Mouse (Mus musculus) MEL (cell line): Measurements from ENCODE around the gene Accs. TPM values are rescaled to one million over a fixed set of nuclear protein-coding genes. Genes with fewer than 3 reads are reported as not detected.

Experiments used
- DNase-seq: peaks from one replicate; pipeline ENCODE4 v3.0.0; 2011; ENCODE audit warnings: low read depth, low spot score
- H3K27ac ChIP-seq: 2 replicates; pipeline ENCODE4 v1.5.1; 2012; ENCODE audit warnings: low read depth, mild to moderate bottlenecking, control low read depth, low read length, moderate library complexity; ENCODE audit not compliant: control insufficient read depth
- H3K27me3 ChIP-seq, 2 experiments: fragments of 150-350 bp in 1 of 2; sonication (generic) in 1 of 2; 2 replicates each; pipeline ENCODE4 v1.6.1; 2012; ENCODE audit warnings: low read length in 2 of 2, mild to moderate bottlenecking in 2 of 2, improper control_type of control experiment in 1 of 2, moderate library complexity in 1 of 2; ENCODE audit not compliant: insufficient read depth in 2 of 2, control insufficient read depth in 1 of 2
- H3K36me3 ChIP-seq, 2 experiments: 2 replicates each; pipeline ENCODE4 v1.6.1; 2012 to 2014; ENCODE audit warnings: low read length in 2 of 2, improper control_type of control experiment in 1 of 2, inconsistent platforms in 1 of 2, mild to moderate bottlenecking in 1 of 2; ENCODE audit not compliant: insufficient read depth in 2 of 2, control insufficient read depth in 1 of 2
- H3K4me1 ChIP-seq, 2 experiments: fragments of 150-350 bp in 1 of 2; sonication (generic) in 1 of 2; 2 replicates each; pipeline ENCODE4 v1.6.1; 2012; ENCODE audit warnings: low read length in 2 of 2, improper control_type of control experiment in 1 of 2, mild to moderate bottlenecking in 1 of 2; ENCODE audit not compliant: insufficient read depth in 2 of 2, control insufficient read depth in 1 of 2
- H3K4me3 ChIP-seq, 2 experiments: fragments of 150-350 bp in 1 of 2; sonication (generic) in 1 of 2; 2 replicates each; pipeline ENCODE4 v1.5.1; 2012; ENCODE audit warnings: low read depth in 2 of 2, low read length in 2 of 2, mild to moderate bottlenecking in 2 of 2, moderate library complexity in 2 of 2, control low read depth in 1 of 2, improper control_type of control experiment in 1 of 2; ENCODE audit not compliant: control insufficient read depth in 1 of 2, insufficient read depth in 1 of 2
- H3K79me2 ChIP-seq: 2 replicates; pipeline ENCODE4 v1.6.1; 2012; ENCODE audit warnings: mild to moderate bottlenecking, low read length, moderate library complexity; ENCODE audit not compliant: control insufficient read depth, poor library complexity, insufficient read depth
- H3K9ac ChIP-seq: 2 replicates; pipeline ENCODE4 v1.6.1; 2012; ENCODE audit warnings: low read depth, mild to moderate bottlenecking, control low read depth, low read length, moderate library complexity; ENCODE audit not compliant: control insufficient read depth, poor library complexity, severe bottlenecking
- H3K9me3 ChIP-seq: fragments of 150-350 bp; sonication (generic); replicated peaks from 2 replicates; pipeline ENCODE4 v1.6.1; 2012; ENCODE audit warnings: mild to moderate bottlenecking, low read length, improper control_type of control experiment, moderate library complexity; ENCODE audit not compliant: insufficient read depth
- BHLHE40 ChIP-seq: IDR thresholded peaks from 2 replicates; pipeline ENCODE4 v1.6.1; 2012; ENCODE audit warnings: low read depth, mild to moderate bottlenecking, inconsistent platforms, low read length, improper control_type of control experiment, borderline replicate concordance
- CHD1 ChIP-seq: IDR thresholded peaks from 2 replicates; pipeline ENCODE4 v1.6.1; 2012; ENCODE audit warnings: low read depth, mild to moderate bottlenecking, inconsistent platforms, low read length, improper control_type of control experiment
- E2F4 ChIP-seq: IDR thresholded peaks from 2 replicates; pipeline ENCODE4 v1.6.1; 2011; ENCODE audit warnings: low read depth, low read length, improper control_type of control experiment, borderline replicate concordance
- ELF1 ChIP-seq: IDR thresholded peaks from 2 replicates; pipeline ENCODE4 v1.6.1; 2014; ENCODE audit warnings: low read depth, mild to moderate bottlenecking, inconsistent platforms, low read length, improper control_type of control experiment, moderate library complexity
- ETS1 ChIP-seq: IDR thresholded peaks from 2 replicates; pipeline ENCODE4 v1.6.1; 2012; ENCODE audit warnings: low read depth, mild to moderate bottlenecking, inconsistent platforms, low read length, improper control_type of control experiment, moderate library complexity
- GABPA ChIP-seq: IDR thresholded peaks from 2 replicates; pipeline ENCODE4 v1.6.1; 2012; ENCODE audit warnings: low read depth, mild to moderate bottlenecking, inconsistent platforms, low read length, improper control_type of control experiment, moderate library complexity
- GATA1 ChIP-seq: IDR thresholded peaks from 2 replicates; pipeline ENCODE4 v1.6.1; 2011; ENCODE audit warnings: low read depth, low read length, improper control_type of control experiment
- HCFC1 ChIP-seq: IDR thresholded peaks from 2 replicates; pipeline ENCODE4 v1.6.1; 2012; ENCODE audit warnings: low read depth, mild to moderate bottlenecking, inconsistent platforms, low read length, improper control_type of control experiment, moderate library complexity
- JUND ChIP-seq: IDR thresholded peaks from 2 replicates; pipeline ENCODE4 v1.6.1; 2011; ENCODE audit warnings: low read depth, mild to moderate bottlenecking, improper control_type of control experiment, low read length
- KAT2A ChIP-seq: conservative IDR thresholded peaks from 2 replicates; pipeline ENCODE4 v1.6.1; 2012; ENCODE audit warnings: low read depth, low read length, improper control_type of control experiment, inconsistent platforms
- MAFK ChIP-seq: IDR thresholded peaks from 2 replicates; pipeline ENCODE4 v1.6.1; 2011; ENCODE audit warnings: low read depth, mild to moderate bottlenecking, low read length, improper control_type of control experiment, borderline replicate concordance
- MAX ChIP-seq: IDR thresholded peaks from 2 replicates; pipeline ENCODE4 v1.6.1; 2011; ENCODE audit warnings: low read length, improper control_type of control experiment
- MAZ ChIP-seq: IDR thresholded peaks from 2 replicates; pipeline ENCODE4 v1.6.1; 2012; ENCODE audit warnings: low read depth, mild to moderate bottlenecking, inconsistent platforms, low read length, improper control_type of control experiment
- MEF2A ChIP-seq: IDR thresholded peaks from 2 replicates; pipeline ENCODE4 v1.6.1; 2014; ENCODE audit warnings: low read depth, mild to moderate bottlenecking, inconsistent platforms, low read length, improper control_type of control experiment; ENCODE audit not compliant: poor library complexity, insufficient replicate concordance, severe bottlenecking; ENCODE audit errors: extremely low read depth
- MXI1 ChIP-seq: IDR thresholded peaks from 2 replicates; pipeline ENCODE4 v1.6.1; 2011; ENCODE audit warnings: mild to moderate bottlenecking, low read depth, low read length, improper control_type of control experiment
- MYB ChIP-seq: IDR thresholded peaks from 2 replicates; pipeline ENCODE4 v1.6.1; 2011; ENCODE audit warnings: mild to moderate bottlenecking, low read depth, low read length, improper control_type of control experiment
- MYC ChIP-seq: IDR thresholded peaks from 2 replicates; pipeline ENCODE4 v1.6.1; 2011; ENCODE audit warnings: low read depth, mild to moderate bottlenecking, low read length, improper control_type of control experiment, moderate library complexity
- NELFE ChIP-seq: IDR thresholded peaks from 2 replicates; pipeline ENCODE4 v1.6.1; 2011; ENCODE audit warnings: low read depth, low read length, improper control_type of control experiment
- NRF1 ChIP-seq: IDR thresholded peaks from 2 replicates; pipeline ENCODE4 v1.6.1; 2014; ENCODE audit warnings: low read depth, mild to moderate bottlenecking, inconsistent platforms, low read length, improper control_type of control experiment, moderate library complexity; ENCODE audit not compliant: poor library complexity, insufficient read depth, severe bottlenecking
- POLR2A ChIP-seq, 2 experiments: IDR thresholded peaks; 2 replicates each; pipeline ENCODE4 v1.6.1; 2011 to 2012; ENCODE audit warnings: low read length in 2 of 2, mild to moderate bottlenecking in 2 of 2, control low read depth in 1 of 2, improper control_type of control experiment in 1 of 2, low read depth in 1 of 2, moderate library complexity in 1 of 2; ENCODE audit not compliant: control insufficient read depth in 1 of 2, insufficient read depth in 1 of 2, poor library complexity in 1 of 2
- POLR2AphosphoS2 ChIP-seq: IDR thresholded peaks from 2 replicates; pipeline ENCODE4 v1.6.1; 2011; ENCODE audit warnings: low read length, improper control_type of control experiment
- POLR2AphosphoS5 ChIP-seq: IDR thresholded peaks from 2 replicates; pipeline ENCODE4 v1.6.1; 2012; ENCODE audit warnings: low read depth, borderline replicate concordance, mild to moderate bottlenecking, inconsistent platforms, low read length, moderate library complexity, mixed read lengths
- RAD21 ChIP-seq: IDR thresholded peaks from 2 replicates; pipeline ENCODE4 v1.6.1; 2011; ENCODE audit warnings: mild to moderate bottlenecking, low read depth, low read length, improper control_type of control experiment
- RCOR1 ChIP-seq: IDR thresholded peaks from 2 replicates; pipeline ENCODE4 v1.6.1; 2012; ENCODE audit warnings: low read depth, mild to moderate bottlenecking, inconsistent platforms, low read length, improper control_type of control experiment
- SIN3A ChIP-seq: IDR thresholded peaks from 2 replicates; pipeline ENCODE4 v1.6.1; 2012; ENCODE audit warnings: low read length, improper control_type of control experiment, inconsistent platforms
- SMC3 ChIP-seq: IDR thresholded peaks from 2 replicates; pipeline ENCODE4 v1.6.1; 2011; ENCODE audit warnings: low read depth, low read length, improper control_type of control experiment
- TAL1 ChIP-seq: IDR thresholded peaks from 2 replicates; pipeline ENCODE4 v1.6.1; 2012; ENCODE audit warnings: mild to moderate bottlenecking, inconsistent platforms, low read length, moderate library complexity, mixed read lengths
- TBP ChIP-seq: IDR thresholded peaks from 2 replicates; pipeline ENCODE4 v1.8.0; 2011; ENCODE audit warnings: low read depth, low read length, improper control_type of control experiment
- TCF12 ChIP-seq: IDR thresholded peaks from 2 replicates; pipeline ENCODE4 v1.6.1; 2014; ENCODE audit warnings: low read depth, mild to moderate bottlenecking, inconsistent platforms, low read length, improper control_type of control experiment, moderate library complexity
- UBTF ChIP-seq: IDR thresholded peaks from 2 replicates; pipeline ENCODE4 v1.6.1; 2012; ENCODE audit warnings: low read depth, mild to moderate bottlenecking, inconsistent platforms, low read length, improper control_type of control experiment, moderate library complexity, borderline replicate concordance; ENCODE audit not compliant: insufficient read depth
- USF1 ChIP-seq: IDR thresholded peaks from 2 replicates; pipeline ENCODE4 v1.6.1; 2014; ENCODE audit warnings: low read depth, mild to moderate bottlenecking, inconsistent platforms, low read length, improper control_type of control experiment, moderate library complexity
- USF2 ChIP-seq, 2 experiments: IDR thresholded peaks; 2 replicates each; pipeline ENCODE4 v1.6.1; 2011 to 2012; ENCODE audit warnings: improper control_type of control experiment in 2 of 2, low read length in 2 of 2, borderline replicate concordance in 1 of 2, inconsistent platforms in 1 of 2, low read depth in 1 of 2, mild to moderate bottlenecking in 1 of 2; ENCODE audit not compliant: insufficient read depth in 1 of 2
- ZC3H11A ChIP-seq: IDR thresholded peaks from 2 replicates; pipeline ENCODE4 v1.6.1; 2012; ENCODE audit warnings: low read depth, mild to moderate bottlenecking, inconsistent platforms, low read length, improper control_type of control experiment
- ZKSCAN1 ChIP-seq: IDR thresholded peaks from 2 replicates; pipeline ENCODE4 v1.6.1; 2012; ENCODE audit warnings: low read depth, mild to moderate bottlenecking, inconsistent platforms, low read length, improper control_type of control experiment, moderate library complexity
- ZMIZ1 ChIP-seq: IDR thresholded peaks from 2 replicates; pipeline ENCODE4 v1.6.1; 2012; ENCODE audit warnings: low read depth, mild to moderate bottlenecking, inconsistent platforms, low read length, improper control_type of control experiment, moderate library complexity
- ZNF384 ChIP-seq: IDR thresholded peaks from 2 replicates; pipeline ENCODE4 v1.6.1; 2012; ENCODE audit warnings: low read depth, mild to moderate bottlenecking, inconsistent platforms, low read length, improper control_type of control experiment
- polyA plus RNA-seq, 2 experiments: library from polyadenylated mRNA; stranded (reverse) in 1 of 2; unstranded in 1 of 2; fragments of >175 nt in 1 of 2; fragments of >200 nt in 1 of 2; gene quantifications; 2 replicates each; pipeline versions ENCODE4 v1.2.1 to v1.2.4; 2012; ENCODE audit warnings: low replicate concordance in 2 of 2, low read depth in 1 of 2; ENCODE audit not compliant: insufficient read length in 2 of 2, insufficient read depth in 1 of 2, missing spikeins in 1 of 2
- total RNA-seq: library from RNA; depleted of rRNA; stranded (reverse); fragments of 300-350 nt; gene quantifications from 2 replicates; pipeline ENCODE4 v1.2.3, GENCODE M21; 2012

Gene Accs
- total and polyA plus RNA-seq, 3 experiments, result 1.0 to 4.5 TPM; not detected in 1

- Histone ChIP-seq H3K27ac (no peak within 1 kb of the TSS), H3K9me3 (no peaks in the 10 kb centered on the region)
- TF ChIP-seq KAT2A (no peak; the same call in 1 of the 2 replicates), NRF1 (peak; percentile 91), POLR2A (IDR thresholded peaks at IDR 0.05; ENCODE audit: control insufficient read depth in 1 of 2, insufficient read depth in 1 of 2, low read depth in 1 of 2, low read length in 2 of 2, poor library complexity in 1 of 2) (peak; percentile 65 to 89; a peak in 2 of 4 replicates), HCFC1 (peak; percentile 66; the same call in 1 of the 2 replicates), MYB (no peak), USF1 (peak; percentile 84), UBTF (0 out of 2 replicates have a peak, but pooled peaks have one; percentile 47), RCOR1 (no peak), ZMIZ1 (0 out of 2 replicates have a peak, but pooled peaks have one; percentile 37), MAZ (no peak), ZNF384 (no peak), E2F4 (no peak), GABPA (no peak), CHD1 (no peak), MEF2A (no peak), ELF1 (no peak), SIN3A (peak; percentile 55; the same call in 1 of the 2 replicates), MAFK (no peak), POLR2AphosphoS5 (no peak), POLR2AphosphoS2 (no peak), TCF12 (0 out of 2 replicates have a peak, but pooled peaks have one; percentile 25), MAX (peak; percentile 86), GATA1 (no peak), TBP (no peak), ZKSCAN1 (no peak), NELFE (peak; percentile 79), MXI1 (peak; percentile 84), MYC (peak; percentile 73), TAL1 (no peak), ETS1 (no peak), BHLHE40 (peak; percentile 84), USF2 (IDR thresholded peaks at IDR 0.05; ENCODE audit: borderline replicate concordance in 1 of 2, insufficient read depth in 1 of 2, low read depth in 1 of 2, low read length in 2 of 2) (no peak), SMC3 (0 out of 2 replicates have a peak, but pooled peaks have one; percentile 19), ZC3H11A (no peak), RAD21 (no peak), JUND (no peak)
Observed at GRCm38 (mm10) chr2:93822045-93822749, 27.5 kb downstream of the Accs start, which contains the start of gene Ext2. Gene Ext2, minus strand, starts transcription at chr2:93822568.

More at GRCm38 (mm10) chr2:93822045-93822749, 27.5 kb downstream of the Accs start, which contains the start of gene Ext2:
- peaks cover 3 to 14% of the 10 kb centered on the region in 2 experiments; a peak in 3 of 4 replicates for H3K4me1 ChIP-seq
- peaks cover 1% of the 10 kb centered on the region; the same call in 1 of the 2 replicates for H3K79me2 ChIP-seq
- no peaks in the 10 kb centered on the region; a peak in 2 of 4 replicates for H3K36me3 ChIP-seq
- peak within 1 kb of the TSS; percentile 69 for H3K4me3 ChIP-seq
- H3K27me3 ChIP-seq, result no peaks in the 10 kb centered on the region
- peak; percentile 88 for DNase-seq
- peak within 1 kb of the TSS; percentile 78 for H3K9ac ChIP-seq
